Mouse (Mus musculus) olfactory bulb, adult 2 months (tissue): Measurements from ENCODE around the gene Nxn. TPM values are rescaled to one million over a fixed set of nuclear protein-coding genes. Genes with fewer than 3 reads are reported as not detected.

Experiments
- H3K27ac ChIP-seq: fragments of 200-500 bp; 2 replicates; pipeline ENCODE4 v1.5.1; 2012; ENCODE audit warnings: low read depth, low read length; ENCODE audit not compliant: insufficient read depth
- H3K4me1 ChIP-seq: fragments of 200-500 bp; 2 replicates; pipeline ENCODE4 v1.6.1; 2012; ENCODE audit warnings: low read length; ENCODE audit not compliant: control insufficient read depth, insufficient read depth
- H3K4me3 ChIP-seq: fragments of 200-500 bp; 2 replicates; pipeline ENCODE4 v1.5.1; 2012; ENCODE audit warnings: mild to moderate bottlenecking, low read depth, low read length, moderate library complexity; ENCODE audit not compliant: insufficient read depth
- CTCF ChIP-seq: fragments of 200-500 bp; IDR thresholded peaks from 2 replicates; pipeline ENCODE4 v1.5.1; 2012; ENCODE audit warnings: low read depth, mild to moderate bottlenecking, low read length, moderate library complexity; ENCODE audit not compliant: insufficient read depth
- POLR2A ChIP-seq: fragments of 200-500 bp; IDR thresholded peaks from 2 replicates; pipeline ENCODE4 v1.6.1; 2012; ENCODE audit warnings: mild to moderate bottlenecking, low read depth, low read length, moderate library complexity; ENCODE audit not compliant: insufficient read depth
- WGBS: fragments of 180-500 bp; shearing (Covaris S2); methylation state at CpG from one replicate; pipeline ENCODE4 v1.1.7; 2018; 5-methylcytosine and 5-hydroxymethylcytosine counted together
- polyA plus RNA-seq: library from polyadenylated mRNA; stranded (reverse); fragments of >200 nt; gene quantifications from 2 replicates; pipeline ENCODE4 v1.2.4, GENCODE M21; 2012; ENCODE audit warnings: low replicate concordance; ENCODE audit not compliant: missing spikeins, insufficient read depth, insufficient read length

The Nxn gene
- polyA plus RNA-seq, 1 experiment = not detected

DNA sequence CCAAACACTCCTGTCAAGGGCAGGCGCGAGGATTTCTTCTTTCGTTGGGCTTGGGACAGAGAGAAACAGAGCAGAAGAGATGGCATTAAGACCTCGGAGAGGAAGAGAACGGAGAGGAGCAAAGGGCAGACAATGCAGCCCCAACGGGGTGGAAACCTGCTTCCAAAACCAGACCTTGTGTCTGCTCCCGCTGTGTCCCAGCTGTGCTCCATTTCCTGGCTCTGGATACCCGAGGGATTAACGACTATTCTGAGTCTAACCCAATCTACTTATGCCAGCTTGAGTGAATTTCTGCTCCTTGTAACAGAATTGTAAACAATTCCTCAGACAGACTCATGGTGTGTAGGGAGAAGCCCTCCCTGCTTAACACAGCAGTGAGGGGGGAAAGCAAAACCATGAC lies 104.1 kb downstream of the Nxn start:
- TF ChIP-seq CTCF (no peak), POLR2A (no peak)
- Histone ChIP-seq H3K27ac (no peak overlapping the region), H3K4me1 (peaks cover 3% of the 10 kb centered on the region; the same call in 1 of the 2 replicates), H3K4me3 (no peak overlapping the region)
- WGBS = 48% methylated on average over 9 of the region's 9 CpGs

DNA sequence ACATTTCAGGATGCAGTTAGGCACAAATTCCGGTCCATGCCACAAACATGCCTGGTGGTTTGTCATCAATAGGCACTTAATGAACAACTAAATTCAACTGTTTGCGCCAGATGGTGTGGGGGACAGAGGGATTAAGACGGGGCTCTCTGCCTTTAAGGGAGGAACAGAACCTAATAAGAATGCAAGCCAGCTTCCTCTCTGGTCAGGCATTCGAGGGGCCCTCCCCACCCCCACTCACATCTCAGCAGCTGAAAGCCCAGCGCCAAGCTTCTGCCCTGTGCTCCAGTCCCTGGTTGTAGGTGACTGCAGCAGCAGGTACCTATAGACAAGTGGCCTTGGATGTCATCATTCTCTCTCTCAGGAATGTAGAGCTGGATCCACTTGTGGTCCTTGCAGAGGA lies 104.9 kb downstream of the Nxn start:
- H3K4me3 ChIP-seq = no peak overlapping the region
- no peak overlapping the region for H3K27ac ChIP-seq
- no peak for TF ChIP-seq POLR2A
- TF ChIP-seq CTCF = no peak
- peaks cover 4% of the 10 kb centered on the region for H3K4me1 ChIP-seq
- 73% methylated on average over 5 of the region's 5 CpGs for WGBS

GRCm38 (mm10) chr11:76292831-76293230 lies 106.1 kb downstream of the Nxn start:
- Histone ChIP-seq H3K4me1 (peaks cover 8% of the 10 kb centered on the region), H3K27ac (no peak overlapping the region), H3K4me3 (no peak overlapping the region)
- WGBS = 85% methylated on average over 6 of the region's 6 CpGs
- no peak for TF ChIP-seq CTCF
- no peak for TF ChIP-seq POLR2A

DNA sequence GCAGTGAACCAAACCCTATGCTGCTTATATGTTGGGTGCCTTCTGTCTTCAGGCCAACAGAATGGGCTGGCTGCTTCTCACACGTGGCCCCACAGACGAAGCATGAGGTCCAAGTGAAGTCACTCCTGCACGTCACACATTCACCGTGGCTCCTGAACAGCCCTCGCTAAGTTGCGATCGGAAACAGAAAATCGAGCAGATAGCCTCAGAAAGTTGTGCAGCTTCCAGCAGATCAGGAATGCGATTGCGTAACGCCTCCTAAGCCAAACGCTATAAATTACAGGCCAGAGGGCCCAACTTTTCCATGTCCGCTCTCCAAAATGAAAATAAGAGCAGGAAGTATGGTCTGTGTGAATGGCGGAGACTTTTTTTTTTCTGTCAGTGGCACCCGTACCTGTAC lies 106.5 kb downstream of the Nxn start:
- Histone ChIP-seq H3K4me1 (peaks cover 7% of the 10 kb centered on the region), H3K4me3 (no peak overlapping the region), H3K27ac (no peak overlapping the region)
- TF ChIP-seq POLR2A (no peak), CTCF (no peak)
- 84% methylated on average over 15 of the region's 15 CpGs for WGBS

DNA sequence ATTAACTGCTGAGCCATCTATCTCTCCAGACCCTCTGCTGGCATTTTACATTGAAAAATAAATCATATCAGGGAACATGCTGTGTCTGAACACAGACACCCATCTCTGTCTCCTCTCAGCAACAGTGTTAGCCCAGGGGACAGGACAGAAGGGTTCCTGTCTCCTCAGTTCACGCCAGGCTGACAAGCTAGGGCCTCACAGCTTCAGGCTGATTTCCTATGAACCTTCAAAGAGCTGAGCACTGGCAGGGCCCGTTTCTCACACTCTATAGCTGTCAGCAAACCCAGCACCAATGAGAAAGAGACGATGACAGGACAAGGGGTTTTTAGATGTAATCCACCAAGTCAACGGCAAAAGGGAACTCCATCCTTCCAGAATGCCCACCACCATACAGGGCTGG lies 107.0 kb downstream of the Nxn start:
- H3K4me1 ChIP-seq = peaks cover 7% of the 10 kb centered on the region
- 88% methylated on average over 4 of the region's 4 CpGs for WGBS
- TF ChIP-seq POLR2A (no peak), CTCF (no peak)
- no peak overlapping the region for H3K4me3 ChIP-seq
- H3K27ac ChIP-seq = no peak overlapping the region

- TF ChIP-seq POLR2A (no peak), CTCF (no peak)
- 37% methylated on average over 11 of the region's 11 CpGs for WGBS
- H3K27ac ChIP-seq = no peak overlapping the region
- no peak overlapping the region for H3K4me3 ChIP-seq
- peaks cover 10% of the 10 kb centered on the region for H3K4me1 ChIP-seq
Measured at GRCm38 (mm10) chr11:76290367-76290766, 108.6 kb downstream of the Nxn start.

- 86% methylated on average over 6 of the region's 6 CpGs for WGBS
- no peak overlapping the region for H3K4me3 ChIP-seq
- TF ChIP-seq CTCF (no peak), POLR2A (no peak)
- no peak overlapping the region for H3K27ac ChIP-seq
- peaks cover 13% of the 10 kb centered on the region for H3K4me1 ChIP-seq
Measured at GRCm38 (mm10) chr11:76288645-76289044, 110.3 kb downstream of the Nxn start.

GRCm38 (mm10) chr11:76287301-76287700 lies 111.6 kb downstream of the Nxn start:
- 80% methylated on average over 10 of the region's 10 CpGs for WGBS

DNA sequence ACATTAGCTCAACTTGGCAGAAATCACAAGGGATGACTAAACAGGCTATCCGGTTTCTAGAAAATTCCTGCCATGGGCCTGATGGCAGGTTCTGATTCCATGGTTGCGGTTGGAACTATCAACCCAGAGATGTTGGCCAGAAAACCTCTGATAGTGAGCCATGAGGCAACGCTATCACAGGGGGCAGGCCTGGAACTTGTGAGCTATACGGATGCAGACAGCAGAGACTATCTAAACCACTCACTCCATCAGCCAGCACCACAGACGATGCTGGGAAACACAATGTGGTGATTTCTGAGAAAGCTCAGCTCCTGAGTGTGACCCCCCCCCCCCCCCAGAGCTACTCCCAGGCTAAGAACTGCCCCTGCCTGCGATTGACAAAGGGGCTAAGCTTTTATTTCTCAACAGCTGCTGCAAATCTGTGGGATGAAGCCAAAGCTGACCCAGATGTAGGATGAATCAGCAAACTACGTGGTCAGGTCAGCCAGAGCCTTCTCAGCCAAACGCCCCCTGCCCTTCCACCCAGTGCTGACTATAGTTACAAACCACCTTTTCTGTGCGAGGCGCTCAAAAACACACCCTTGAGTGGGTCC lies 112.3 kb downstream of the Nxn start:
- 67% methylated on average over 10 of the region's 10 CpGs for WGBS
- TF ChIP-seq CTCF = no peak

More at GRCm38 (mm10) chr11:76287301-76287700, 111.6 kb downstream of the Nxn start:
- Histone ChIP-seq H3K27ac (no peak overlapping the region), H3K4me1 (peaks cover 13% of the 10 kb centered on the region), H3K4me3 (no peak overlapping the region)
- no peak for TF ChIP-seq POLR2A
- no peak for TF ChIP-seq CTCF

More for the DNA sequence above, 112.3 kb downstream of the Nxn start:
- Histone ChIP-seq H3K4me1 (peaks cover 13% of the 10 kb centered on the region), H3K27ac (no peak overlapping the region), H3K4me3 (no peak overlapping the region)
